Comparison of ENCODE assay signal across 30 mouse cellular contexts in genomic region chr10:116977455-116977854, GRCm38 (mm10). TPM values are rescaled to one million over a fixed set of nuclear protein-coding genes. Genes with fewer than 3 reads are reported as not detected.
A peak's percentile ranks its signal among the peaks of the same experiment; 100 is the strongest.
DNase-seq lines count a peak whose midpoint lies in the region; ATAC-seq lines count a peak whose summit lies in the region.
"Had no signal": no experiment of that assay in that cellular context is flagged by ENCODE, and none has a peak within 500 bp of the region (broad histone marks: within the 10 kb centered on the region; RNA-seq: fewer than 3 reads in every experiment).

No protein-coding gene starts in this region.

- H3K27ac ChIP-seq in kidney, embryonic 16.5 days (ENCODE audit: low read length): peak overlapping the region; percentile 52; the same call in 1 of the 2 replicates
- H3K27ac ChIP-seq: forebrain, embryonic 10.5 days; forebrain, embryonic 13.5 days; heart, embryonic 15.5 days; hindbrain, embryonic 10.5 days; hindbrain, embryonic 13.5 days had no signal

- H3K4me1 ChIP-seq in kidney, embryonic 16.5 days (ENCODE audit: insufficient read depth, low read length): peaks cover 7% of the 10 kb centered on the region; the same call in 1 of the 2 replicates
- H3K4me1 ChIP-seq: forebrain, embryonic 10.5 days; forebrain, embryonic 13.5 days; heart, embryonic 12.5 days; heart, embryonic 15.5 days; hindbrain, embryonic 10.5 days; hindbrain, embryonic 13.5 days had no signal

- no peak overlapping the region for H3K9ac ChIP-seq in kidney, embryonic 16.5 days (replicated peaks; ENCODE audit: low read length)
- H3K9ac ChIP-seq: forebrain, embryonic 13.5 days; heart, embryonic 12.5 days; heart, embryonic 15.5 days; hindbrain, embryonic 13.5 days had no signal

- H3K4me3 ChIP-seq in kidney, embryonic 16.5 days (ENCODE audit: low read length): no peak overlapping the region
- H3K4me3 ChIP-seq: forebrain, embryonic 10.5 days; forebrain, embryonic 13.5 days; heart, embryonic 12.5 days; heart, embryonic 15.5 days; hindbrain, embryonic 10.5 days; hindbrain, embryonic 13.5 days had no signal

- H3K27me3 ChIP-seq in kidney, embryonic 16.5 days (ENCODE audit: insufficient read depth, low read length): no peaks in the 10 kb centered on the region
- H3K27me3 ChIP-seq: CH12.LX; forebrain, embryonic 13.5 days; heart, embryonic 12.5 days; heart, embryonic 15.5 days; hindbrain, embryonic 13.5 days; Patski had no signal

- peaks cover 4% of the 10 kb centered on the region; the same call in 1 of the 2 replicates for H3K9me3 ChIP-seq in kidney, embryonic 16.5 days (ENCODE audit: low read length)
- H3K9me3 ChIP-seq: forebrain, embryonic 10.5 days; forebrain, embryonic 13.5 days; G1E; heart, embryonic 12.5 days; heart, embryonic 15.5 days; hindbrain, embryonic 10.5 days; hindbrain, embryonic 13.5 days had no signal

- ATAC-seq in kidney, embryonic 16.5 days (ENCODE audit: low FRiP score, low TSS enrichment): peak; percentile 47; the same call in 1 of the 2 replicates
- ATAC-seq: forebrain, embryonic 13.5 days; forebrain, embryonic 16.5 days; hindbrain, embryonic 16.5 days; Patski had no signal

- WGBS in kidney, embryonic 16.5 days: 15% methylated on average over 4 of the region's 4 CpGs

- peak; percentile 18 for DNase-seq in embryo, embryonic 11 days
- no peak for DNase-seq in embryo, embryonic 10 days (ENCODE audit: low spot score)
- DNase-seq in kidney, adult 9 months: peak; percentile 51
- DNase-seq in kidney, postnatal 10 days: no peak
- DNase-seq in kidney, adult 11 months: no peak
- peak; percentile 40 for DNase-seq in 416B (ENCODE audit: low read depth)
- DNase-seq in urinary bladder, postnatal 25 days (ENCODE audit: low spot score): no peak
- DNase-seq: adrenal gland, postnatal 10 days; adrenal gland, postnatal 36 days; B cell, adult 2 months; cerebellum, adult 18-20 months; cerebellum, adult 9-10 months; cerebellum, postnatal 14 days; gastrocnemius, postnatal 10 days; heart, postnatal 10 days; heart, postnatal 36 days had no signal

- H3K36me3 ChIP-seq in kidney, embryonic 16.5 days (ENCODE audit: insufficient read depth, low read length): no peaks in the 10 kb centered on the region
- H3K36me3 ChIP-seq: forebrain, embryonic 10.5 days; G1E; heart, embryonic 12.5 days; heart, embryonic 15.5 days; hindbrain, embryonic 10.5 days; hindbrain, embryonic 13.5 days had no signal

- no peak overlapping the region for H3K4me2 ChIP-seq in kidney, embryonic 16.5 days (replicated peaks; ENCODE audit: low read depth, low read length)
- H3K4me2 ChIP-seq: forebrain, embryonic 13.5 days; heart, embryonic 12.5 days; heart, embryonic 15.5 days; hindbrain, embryonic 13.5 days had no signal

RNA-seq across cellular contexts. Expression of gene Gm10271, which starts 5.0 kb away (rescaled TPM):
- polyA plus RNA-seq in kidney, embryonic 16.5 days (2015; fragmentation: Nextera tagmentation; extraction: Ambion mirVana): not detected in 2 replicates
- polyA plus RNA-seq: embryonic facial prominence, embryonic 11.5 days; embryonic facial prominence, embryonic 14.5 days; forebrain, embryonic 10.5 days; forebrain, embryonic 13.5 days; forebrain, embryonic 16.5 days; G1E; heart, embryonic 12.5 days; heart, embryonic 15.5 days; hindbrain, embryonic 10.5 days; hindbrain, embryonic 13.5 days; hindbrain, embryonic 16.5 days; Patski had no signal

RNA-seq across cellular contexts. Expression of gene Best3, which starts 8.7 kb away (rescaled TPM):
- polyA plus RNA-seq in kidney, embryonic 16.5 days (2015; fragmentation: Nextera tagmentation; extraction: Ambion mirVana): 0.18 and 0.32 TPM in 2 replicates
- polyA plus RNA-seq: forebrain, embryonic 10.5 days; forebrain, embryonic 16.5 days; G1E; hindbrain, embryonic 10.5 days; Patski had no signal

RNA-seq across cellular contexts. Expression of gene Rab3ip, which starts 26.9 kb away (rescaled TPM):
- polyA plus RNA-seq in kidney, embryonic 16.5 days (2015; fragmentation: Nextera tagmentation; extraction: Ambion mirVana): 136 and 141 TPM in 2 replicates

Comparison
In these comparisons a context has a peak if more than half of its experiments do, and no peak if none do; other contexts are left out.
1. DNase-seq: peak in embryo, embryonic 11 days (single experiment), kidney, adult 9 months (single experiment) and 416B (single experiment); none in embryo, embryonic 10 days (single experiment), kidney, postnatal 10 days (single experiment), kidney, adult 11 months (single experiment) and urinary bladder, postnatal 25 days (single experiment).